Mouse (Mus musculus): Measurements from ENCODE around the gene Ccnf. TPM values are rescaled to one million over a fixed set of nuclear protein-coding genes. Genes with fewer than 3 reads are reported as not detected.

Ccnf gene
- total and polyA plus RNA-seq, 3 experiments = 26.4 to 60.7 (median 40.1) TPM

DNA sequence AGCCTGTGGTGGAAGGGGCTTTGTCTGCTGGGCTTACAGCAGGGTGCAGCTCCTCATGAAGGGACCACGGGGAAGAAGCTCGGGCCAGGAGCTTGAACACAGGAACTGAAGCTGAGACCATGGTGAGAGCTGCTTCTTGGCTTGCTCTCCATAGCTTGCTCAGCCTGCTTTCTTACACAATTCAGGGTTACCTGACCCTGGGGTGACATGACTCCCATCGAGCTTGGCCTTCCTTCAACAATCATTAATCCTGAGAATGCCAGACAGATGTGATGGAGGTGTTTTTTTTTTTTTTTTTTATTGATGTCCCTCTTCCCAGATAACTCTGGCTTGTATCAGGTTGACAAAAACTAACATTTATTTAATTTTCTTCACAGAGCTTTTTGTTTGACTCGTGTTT, 7.7 kb upstream of the Ccnf start:
- TF ChIP-seq SIN3A (IDR thresholded peaks at IDR 0.05; ENCODE audit: low read length) (no peak), RAD21 (IDR thresholded peaks at IDR 0.05; ENCODE audit: low read depth, low read length) (no peak), CHD2 (IDR thresholded peaks at IDR 0.05; ENCODE audit: low read length) (no peak), RCOR1 (conservative IDR thresholded peaks at IDR 0.05; ENCODE audit: low read depth, low read length) (no peak), ZKSCAN1 (IDR thresholded peaks at IDR 0.05; ENCODE audit: borderline replicate concordance, low read depth, low read length) (no peak)
- H3K27me3 ChIP-seq (replicated peaks) = no peaks in the 10 kb centered on the region
- in situ Hi-C loops (cut with MboI; ENCODE audit: low pct_ligation_motif_present, low pct_unique_long_range_greater_than_20kb, low sequenced_read_pairs) = no loop called here
- peaks cover 0 to 2% of the 10 kb centered on the region in 2 experiments; a peak in 1 of 4 replicates for H3K4me1 ChIP-seq (ENCODE audit: control insufficient read depth in 1 of 2, insufficient read depth in 2 of 2)
- dilution Hi-C loops (cut with MboI; ENCODE audit: extremely low pct_ligation_motif_present, extremely low pct_unique_long_range_greater_than_20kb, low sequenced_read_pairs) = no loop called here
- no peak overlapping the region for H3K27ac ChIP-seq (ENCODE audit: insufficient read depth, low read depth)
- no peak overlapping the region for H3K9ac ChIP-seq (ENCODE audit: insufficient read depth, low read depth)
- H3K9me3 ChIP-seq (replicated peaks; ENCODE audit: low read length) = peaks cover 1% of the 10 kb centered on the region
- no peaks in the 10 kb centered on the region for H3K79me2 ChIP-seq (replicated peaks; ENCODE audit: control insufficient read depth, extremely low read depth, insufficient read depth, poor library complexity, severe bottlenecking)
- DNase-seq (ENCODE audit: extremely low read depth) = no peak
- H3K4me3 ChIP-seq (replicated peaks in 1 of 3; ENCODE audit: low read depth in 2 of 3, low read length in 2 of 3, poor library complexity in 1 of 3) = no peak overlapping the region
- no peaks in the 10 kb centered on the region for H3K36me3 ChIP-seq (replicated peaks in 1 of 2; ENCODE audit: control insufficient read depth in 1 of 2, insufficient read depth in 1 of 2, low read length in 1 of 2)
- no peak overlapping the region for H3K4me2 ChIP-seq (ENCODE audit: insufficient read depth, low read depth, poor library complexity, severe bottlenecking)

DNA sequence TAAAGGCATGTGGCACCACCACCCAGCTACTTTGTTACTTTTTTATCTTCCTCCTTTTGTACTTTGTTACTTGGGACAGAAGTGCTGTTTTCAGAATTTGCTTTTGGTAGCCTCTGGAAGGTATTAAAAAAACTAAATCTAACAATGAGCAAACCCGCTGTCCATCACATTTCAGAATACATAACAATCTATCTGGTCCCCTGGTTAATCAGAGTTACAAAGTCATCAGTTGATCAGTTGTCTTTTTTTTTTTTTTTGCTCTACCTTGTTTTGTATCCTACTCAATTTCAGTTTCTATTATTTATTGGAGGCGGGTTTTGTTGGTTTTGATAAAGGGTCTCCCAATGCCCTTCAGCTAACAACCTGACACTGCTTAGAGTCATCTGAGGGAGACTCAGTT, 1.0 kb upstream of the Ccnf start:
- DNase-seq (ENCODE audit: extremely low read depth) = no peak
- peaks cover 8 to 15% of the 10 kb centered on the region in 2 experiments for H3K36me3 ChIP-seq (replicated peaks in 1 of 2; ENCODE audit: control insufficient read depth in 1 of 2, insufficient read depth in 1 of 2, low read length in 1 of 2)
- no peak overlapping the region for H3K27ac ChIP-seq (ENCODE audit: insufficient read depth, low read depth)
- H3K27me3 ChIP-seq (replicated peaks) = no peaks in the 10 kb centered on the region
- peaks cover 15% of the 10 kb centered on the region for H3K79me2 ChIP-seq (replicated peaks; ENCODE audit: control insufficient read depth, extremely low read depth, insufficient read depth, poor library complexity, severe bottlenecking)
- no peaks in the 10 kb centered on the region for H3K9me3 ChIP-seq (replicated peaks; ENCODE audit: low read length)
- H3K4me2 ChIP-seq (ENCODE audit: insufficient read depth, low read depth, poor library complexity, severe bottlenecking) = no peak overlapping the region
- in situ Hi-C loops (cut with MboI; ENCODE audit: low pct_ligation_motif_present, low pct_unique_long_range_greater_than_20kb, low sequenced_read_pairs) = no loop called here
- peaks cover 5 to 22% of the 10 kb centered on the region in 2 experiments; a peak in 3 of 4 replicates for H3K4me1 ChIP-seq (ENCODE audit: control insufficient read depth in 1 of 2, insufficient read depth in 2 of 2)
- H3K4me3 ChIP-seq (replicated peaks in 1 of 3; ENCODE audit: low read depth in 2 of 3, low read length in 2 of 3, poor library complexity in 1 of 3) = no peak overlapping the region
- dilution Hi-C loops (cut with MboI; ENCODE audit: extremely low pct_ligation_motif_present, extremely low pct_unique_long_range_greater_than_20kb, low sequenced_read_pairs) = no loop called here
- TF ChIP-seq CHD1 (IDR thresholded peaks at IDR 0.05; ENCODE audit: low read depth, low read length) (no peak), E2F4 (IDR thresholded peaks at IDR 0.05; ENCODE audit: insufficient replicate concordance, low read depth, low read length) (no peak), SIN3A (IDR thresholded peaks at IDR 0.05; ENCODE audit: low read length) (no peak), POLR2A (IDR thresholded peaks at IDR 0.05; ENCODE audit: low read depth, low read length) (no peak), NRF1 (IDR thresholded peaks at IDR 0.05; ENCODE audit: low read depth, low read length) (no peak), TCF12 (IDR thresholded peaks at IDR 0.05; ENCODE audit: low read depth, low read length) (no peak), POLR2AphosphoS2 (IDR thresholded peaks at IDR 0.05; ENCODE audit: low read depth, low read length) (no peak), MEF2A (IDR thresholded peaks at IDR 0.05; ENCODE audit: borderline replicate concordance, low read depth, low read length) (no peak), RAD21 (IDR thresholded peaks at IDR 0.05; ENCODE audit: low read depth, low read length) (no peak)
- no peak overlapping the region for H3K9ac ChIP-seq (ENCODE audit: insufficient read depth, low read depth)

DNA sequence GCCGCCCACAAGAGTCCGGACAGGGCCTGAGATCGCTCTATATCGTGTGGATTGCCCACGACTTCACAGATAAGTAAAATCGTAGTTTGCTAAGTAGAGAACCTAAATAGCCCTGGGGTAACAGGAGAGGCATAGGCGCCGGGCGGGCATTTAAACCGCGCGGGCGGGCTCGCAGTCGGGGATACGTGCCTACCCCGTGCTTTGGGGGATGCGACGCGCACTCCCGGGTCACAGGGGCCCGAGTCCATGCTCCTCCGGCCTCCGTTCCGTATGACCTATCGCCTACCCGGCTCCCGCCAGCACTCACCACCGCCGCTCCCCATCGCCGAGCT, 330 bp downstream of the Ccnf start:
- Histone ChIP-seq H3K9ac (ENCODE audit: insufficient read depth, low read depth) (peak overlapping the region; percentile 76), H3K27ac (ENCODE audit: insufficient read depth, low read depth) (no peak overlapping the region; the same call in 1 of the 2 replicates), H3K36me3 (replicated peaks in 1 of 2; ENCODE audit: control insufficient read depth in 1 of 2, insufficient read depth in 1 of 2, low read length in 1 of 2) (peaks cover 15 to 27% of the 10 kb centered on the region in 2 experiments), H3K9me3 (replicated peaks; ENCODE audit: low read length) (no peaks in the 10 kb centered on the region), H3K4me1 (ENCODE audit: control insufficient read depth in 1 of 2, insufficient read depth in 2 of 2) (peaks cover 5 to 22% of the 10 kb centered on the region in 2 experiments; a peak in 3 of 4 replicates), H3K27me3 (replicated peaks) (no peaks in the 10 kb centered on the region), H3K79me2 (replicated peaks; ENCODE audit: control insufficient read depth, extremely low read depth, insufficient read depth, poor library complexity, severe bottlenecking) (peaks cover 15% of the 10 kb centered on the region), H3K4me2 (ENCODE audit: insufficient read depth, low read depth, poor library complexity, severe bottlenecking) (peak overlapping the region; percentile 97), H3K4me3 (replicated peaks in 1 of 3; ENCODE audit: low read depth in 2 of 3, low read length in 2 of 3, poor library complexity in 1 of 3) (peak overlapping the region; percentile 73 to 93 (median 81))
- TF ChIP-seq GABPA (IDR thresholded peaks at IDR 0.05; ENCODE audit: insufficient replicate concordance, low read depth, low read length) = no peak
- no peak for TF ChIP-seq MAZ (IDR thresholded peaks at IDR 0.05; ENCODE audit: low read depth, low read length)
- TF ChIP-seq MYC (IDR thresholded peaks at IDR 0.05; ENCODE audit: low read depth, low read length) = no peak
- 0 out of 2 replicates have a peak, but pooled peaks have one; percentile 91 for TF ChIP-seq NELFE (IDR thresholded peaks at IDR 0.05; ENCODE audit: low read depth, low read length)
- peak; percentile 18 for DNase-seq (ENCODE audit: extremely low read depth)
- in situ Hi-C loops (cut with MboI; ENCODE audit: low pct_ligation_motif_present, low pct_unique_long_range_greater_than_20kb, low sequenced_read_pairs) = no loop called here
- dilution Hi-C loops (cut with MboI; ENCODE audit: extremely low pct_ligation_motif_present, extremely low pct_unique_long_range_greater_than_20kb, low sequenced_read_pairs) = no loop called here
